Mouse (Mus musculus) heart, postnatal 36 days (tissue): ENCODE results near the gene Cbl. TPM values are rescaled to one million over a fixed set of nuclear protein-coding genes. Genes with fewer than 3 reads are reported as not detected.

ENCODE experiments used
- DNase-seq, 2 experiments: peaks; one replicate each; pipeline ENCODE4 v3.0.0; 2021 to 2022
- intact Hi-C: fragments of 180-260 bp; cut with DNase I; formaldehyde crosslinking; loops from one replicate; pipeline ENCODE4 v1.15.1; 2025
- total RNA-seq, 2 experiments: library from RNA; stranded (reverse); gene quantifications; 2 replicates each; pipeline ENCODE4 v1.2.3; 2021

The Cbl gene
- total RNA-seq = 10 to 100 TPM; 17.7 to 22.6 TPM

- intact Hi-C loops = loop anchor here (1.0 to 10.0 kb wide), 3 partner anchors 53 to 249 kb away; no protein-coding TSS in a partner anchor
- DNase-seq = peak; percentile 98 to 99
These were observed at the start of gene Cbl for GRCm38 (mm10) chr9:44233802-44234478. Cbl (minus strand) TSS chr9:44234049.

GRCm38 (mm10) chr9:44283183-44283582 lies 49.3 kb upstream of the Cbl start:
- intact Hi-C loops = no loop called here
- no peak for DNase-seq

- intact Hi-C loops = loop anchor here (2.0 kb wide), 1 partner anchor 31 kb away; no protein-coding TSS in a partner anchor
- DNase-seq = no peak
These were observed 36.1 kb upstream of the Cbl start for GRCm38 (mm10) chr9:44269973-44270372.

GRCm38 (mm10) chr9:44269077-44269476 lies 35.2 kb upstream of the Cbl start:
- peak; percentile 45 for DNase-seq
- intact Hi-C loops = loop anchor here (2.0 kb wide), 1 partner anchor 30 kb away; no protein-coding TSS in a partner anchor

GRCm38 (mm10) chr9:44268432-44268831 lies 34.6 kb upstream of the Cbl start, which contains the start of gene Nlrx1:
Nlrx1 (minus strand) TSS chr9:44268599.
- intact Hi-C loops = loop anchor here (2.0 kb wide), 1 partner anchor 30 kb away; no protein-coding TSS in a partner anchor
- no peak for DNase-seq

- intact Hi-C loops = loop anchor here (2.0 kb wide), 1 partner anchor 29 kb away; no protein-coding TSS in a partner anchor
- DNase-seq = peak; percentile 91 to 92
These were observed 34.1 kb upstream of the Cbl start for GRCm38 (mm10) chr9:44268027-44268360.

GRCm38 (mm10) chr9:44267319-44268026 lies 33.6 kb upstream of the Cbl start:
- DNase-seq = peak; percentile 32 to 49
- intact Hi-C loops = loop anchor here (2.0 kb wide), 1 partner anchor 29 kb away; no protein-coding TSS in a partner anchor

GRCm38 (mm10) chr9:44266478-44267226 lies 32.8 kb upstream of the Cbl start:
- DNase-seq = no peak
- intact Hi-C loops = no loop called here

- intact Hi-C loops = no loop called here
- no peak for DNase-seq
These were observed 27.5 kb upstream of the Cbl start for GRCm38 (mm10) chr9:44261388-44261787.

- no peak for DNase-seq
- intact Hi-C loops = no loop called here
These were observed 25.2 kb upstream of the Cbl start for GRCm38 (mm10) chr9:44259014-44259413.

- intact Hi-C loops = no loop called here
These were observed 22.4 kb upstream of the Cbl start for GRCm38 (mm10) chr9:44256213-44256612.

GRCm38 (mm10) chr9:44255136-44255521 lies 21.3 kb upstream of the Cbl start:
- intact Hi-C loops = no loop called here
- DNase-seq = no peak

More at GRCm38 (mm10) chr9:44256213-44256612, 22.4 kb upstream of the Cbl start:
- DNase-seq = no peak

GRCm38 (mm10) chr9:44254508-44255135 lies 20.8 kb upstream of the Cbl start:
- DNase-seq = no peak
- intact Hi-C loops = no loop called here

GRCm38 (mm10) chr9:44253441-44253840 lies 19.6 kb upstream of the Cbl start:
- no peak for DNase-seq
- intact Hi-C loops = no loop called here

- DNase-seq = no peak
- intact Hi-C loops = no loop called here
These were observed 17.5 kb upstream of the Cbl start, which contains the start of gene Pdzd3 for GRCm38 (mm10) chr9:44251314-44251713. Pdzd3 (minus strand) TSS chr9:44251471.

- DNase-seq = no peak
- intact Hi-C loops = no loop called here
These were observed 16.6 kb upstream of the Cbl start for GRCm38 (mm10) chr9:44250445-44250844.

- peak; percentile 64 to 67 for DNase-seq
These were observed 15.6 kb upstream of the Cbl start for GRCm38 (mm10) chr9:44249181-44250146.

GRCm38 (mm10) chr9:44247907-44248306 lies 14.1 kb upstream of the Cbl start:
- DNase-seq = no peak
- intact Hi-C loops = loop anchor here (5.0 kb wide), 1 partner anchor 109 kb away; no protein-coding TSS in a partner anchor

More at GRCm38 (mm10) chr9:44249181-44250146, 15.6 kb upstream of the Cbl start:
- intact Hi-C loops = loop anchor here (5.0 kb wide), 1 partner anchor 108 kb away; no protein-coding TSS in a partner anchor

GRCm38 (mm10) chr9:44243621-44244020 lies 9.8 kb upstream of the Cbl start:
- DNase-seq = no peak
- intact Hi-C loops = no loop called here
